Mouse (Mus musculus) neural tube, embryonic 12.5 days (tissue): ENCODE data around the gene Jag2. TPM values are rescaled to one million over a fixed set of nuclear protein-coding genes. Genes with fewer than 3 reads are reported as not detected.

Experiments
- ATAC-seq: fragments of 200-750 bp; cut with Nextera tagmentation; 2 replicates; pipeline ENCODE4 v1.8.0; 2017; ENCODE audit warnings: low read depth, mild to moderate bottlenecking, moderate TSS enrichment, moderate library complexity; ENCODE audit not compliant: low FRiP score
- H3K27ac ChIP-seq: fragments of 300-500 bp; sonication (generic); 2 replicates; pipeline ENCODE4 v1.5.1; 2016
- H3K27me3 ChIP-seq: fragments of 300-500 bp; sonication (generic); replicated peaks from 2 replicates; pipeline ENCODE4 v1.6.1; 2016; ENCODE audit warnings: mild to moderate bottlenecking
- H3K36me3 ChIP-seq: fragments of 300-500 bp; sonication (generic); 2 replicates; pipeline ENCODE4 v1.6.1; 2016; ENCODE audit warnings: mild to moderate bottlenecking
- H3K4me1 ChIP-seq: fragments of 300-500 bp; sonication (generic); 2 replicates; pipeline ENCODE4 v1.6.1; 2016
- H3K4me2 ChIP-seq: fragments of 300-500 bp; sonication (generic); replicated peaks from 2 replicates; pipeline ENCODE4 v1.6.1; 2016; ENCODE audit warnings: mild to moderate bottlenecking
- H3K4me3 ChIP-seq: fragments of 300-500 bp; sonication (generic); 2 replicates; pipeline ENCODE4 v1.5.1; 2016
- H3K9ac ChIP-seq: fragments of 300-500 bp; sonication (generic); 2 replicates; pipeline ENCODE4 v1.6.1; 2016; ENCODE audit warnings: mild to moderate bottlenecking
- H3K9me3 ChIP-seq: fragments of 300-500 bp; sonication (generic); 2 replicates; pipeline ENCODE4 v1.6.1; 2016; ENCODE audit warnings: mild to moderate bottlenecking
- WGBS: fragments of 180-500 bp; shearing (Covaris S2); methylation state at CpG from one replicate; pipeline ENCODE4 v1.1.7; 2016; 5-methylcytosine and 5-hydroxymethylcytosine counted together
- polyA plus RNA-seq: library from polyadenylated mRNA; unstranded; fragments of >200 nt; fragmentation: Nextera tagmentation; extraction: Ambion mirVana; gene quantifications from 2 replicates; pipeline ENCODE4 v1.2.1, GENCODE M21; 2016

The Jag2 gene
- polyA plus RNA-seq, 1 experiment from 2014 or later, result 9.7 TPM

- 61% methylated on average over 10 of the region's 10 CpGs for WGBS
- no peak overlapping the region for H3K27ac ChIP-seq
- no peak overlapping the region for H3K4me3 ChIP-seq
- H3K9me3 ChIP-seq, result no peaks in the 10 kb centered on the region
- H3K4me1 ChIP-seq, result peaks cover 34% of the 10 kb centered on the region
- ATAC-seq, result no peak
- H3K9ac ChIP-seq, result no peak overlapping the region
- H3K36me3 ChIP-seq, result no peaks in the 10 kb centered on the region
- H3K27me3 ChIP-seq, result no peaks in the 10 kb centered on the region
- no peak overlapping the region for H3K4me2 ChIP-seq
Observed at GRCm38 (mm10) chr12:112938873-112939565, 9.4 kb upstream of the Jag2 start.

GRCm38 (mm10) chr12:112938366-112938765 is 8.8 kb upstream of the Jag2 start:
- H3K4me2 ChIP-seq, result no peak overlapping the region
- 84% methylated on average over 10 of the region's 10 CpGs for WGBS
- H3K27me3 ChIP-seq, result no peaks in the 10 kb centered on the region
- H3K4me3 ChIP-seq, result no peak overlapping the region
- H3K9ac ChIP-seq, result no peak overlapping the region
- H3K36me3 ChIP-seq, result no peaks in the 10 kb centered on the region
- H3K9me3 ChIP-seq, result no peaks in the 10 kb centered on the region
- no peak overlapping the region for H3K27ac ChIP-seq
- no peak for ATAC-seq
- H3K4me1 ChIP-seq, result peaks cover 34% of the 10 kb centered on the region

GRCm38 (mm10) chr12:112937906-112938305 is 8.3 kb upstream of the Jag2 start:
- Histone ChIP-seq H3K36me3 (no peaks in the 10 kb centered on the region), H3K27ac (no peak overlapping the region), H3K9ac (0 out of 2 replicates have a peak overlapping the region, but pooled peaks have one; percentile 21), H3K4me1 (peaks cover 34% of the 10 kb centered on the region), H3K4me3 (no peak overlapping the region), H3K9me3 (no peaks in the 10 kb centered on the region), H3K27me3 (0 out of 2 replicates have a peak, but pooled peaks cover under 1% of the 10 kb centered on the region), H3K4me2 (no peak overlapping the region)
- WGBS, result 54% methylated on average over 9 of the region's 9 CpGs
- ATAC-seq, result no peak

GRCm38 (mm10) chr12:112932647-112933046 is 3.1 kb upstream of the Jag2 start:
- 65% methylated on average over 7 of the region's 7 CpGs for WGBS
- H3K4me3 ChIP-seq, result no peak overlapping the region
- peaks cover 47% of the 10 kb centered on the region for H3K27me3 ChIP-seq
- peaks cover 19% of the 10 kb centered on the region for H3K4me1 ChIP-seq
- H3K9ac ChIP-seq, result no peak overlapping the region
- no peaks in the 10 kb centered on the region for H3K36me3 ChIP-seq
- no peak overlapping the region for H3K4me2 ChIP-seq
- H3K9me3 ChIP-seq, result no peaks in the 10 kb centered on the region
- no peak for ATAC-seq
- no peak overlapping the region for H3K27ac ChIP-seq

- Histone ChIP-seq H3K36me3 (no peaks in the 10 kb centered on the region), H3K4me2 (peak overlapping the region; percentile 84), H3K9ac (peak overlapping the region; percentile 70), H3K4me3 (peak overlapping the region; percentile 59), H3K4me1 (peaks cover 22% of the 10 kb centered on the region), H3K9me3 (no peaks in the 10 kb centered on the region), H3K27me3 (peaks cover 58% of the 10 kb centered on the region), H3K27ac (peak overlapping the region; percentile 43)
- ATAC-seq, result peak; percentile 57
- WGBS, result 2% methylated on average over 107 of the region's 124 CpGs
Observed at GRCm38 (mm10) chr12:112928401-112929241, 955 bp downstream of the Jag2 start.

GRCm38 (mm10) chr12:112927265-112927664 is 2.3 kb downstream of the Jag2 start:
- H3K9me3 ChIP-seq, result no peaks in the 10 kb centered on the region
- H3K4me1 ChIP-seq, result peaks cover 36% of the 10 kb centered on the region
- peak overlapping the region; percentile 84 for H3K4me2 ChIP-seq
- peaks cover 52% of the 10 kb centered on the region for H3K27me3 ChIP-seq
- H3K4me3 ChIP-seq, result no peak overlapping the region
- ATAC-seq, result no peak
- 83% methylated on average over 12 of the region's 14 CpGs for WGBS
- no peak overlapping the region for H3K27ac ChIP-seq
- H3K36me3 ChIP-seq, result no peaks in the 10 kb centered on the region
- H3K9ac ChIP-seq, result no peak overlapping the region

- Histone ChIP-seq H3K9ac (no peak overlapping the region), H3K27me3 (peaks cover 40% of the 10 kb centered on the region)
Observed at GRCm38 (mm10) chr12:112925950-112926349, 3.6 kb downstream of the Jag2 start.

GRCm38 (mm10) chr12:112922541-112922940 is 7.0 kb downstream of the Jag2 start:
- Histone ChIP-seq H3K27ac (no peak overlapping the region), H3K9ac (no peak overlapping the region), H3K4me3 (no peak overlapping the region), H3K27me3 (peaks cover 10% of the 10 kb centered on the region), H3K9me3 (no peaks in the 10 kb centered on the region), H3K4me2 (no peak overlapping the region), H3K36me3 (peaks cover 7% of the 10 kb centered on the region; the same call in 1 of the 2 replicates), H3K4me1 (peaks cover 22% of the 10 kb centered on the region)
- ATAC-seq, result peak; percentile 72
- WGBS, result 10% methylated on average over 3 of the region's 3 CpGs

More at GRCm38 (mm10) chr12:112925950-112926349, 3.6 kb downstream of the Jag2 start:
- Histone ChIP-seq H3K4me2 (no peak overlapping the region), H3K36me3 (no peaks in the 10 kb centered on the region), H3K4me1 (peaks cover 41% of the 10 kb centered on the region), H3K27ac (no peak overlapping the region), H3K4me3 (no peak overlapping the region), H3K9me3 (no peaks in the 10 kb centered on the region)
- ATAC-seq, result no peak
- 86% methylated on average over 6 of the region's 6 CpGs for WGBS

GRCm38 (mm10) chr12:112921518-112921917 is 8.1 kb downstream of the Jag2 start:
- no peak for ATAC-seq
- no peak overlapping the region for H3K4me3 ChIP-seq
- H3K9ac ChIP-seq, result no peak overlapping the region
- no peaks in the 10 kb centered on the region for H3K9me3 ChIP-seq
- H3K36me3 ChIP-seq, result peaks cover 8% of the 10 kb centered on the region; the same call in 1 of the 2 replicates
- WGBS, result 89% methylated on average over 12 of the region's 12 CpGs
- peaks cover 19% of the 10 kb centered on the region for H3K4me1 ChIP-seq
- H3K27me3 ChIP-seq, result peaks cover 2% of the 10 kb centered on the region; the same call in 1 of the 2 replicates
- no peak overlapping the region for H3K27ac ChIP-seq
- H3K4me2 ChIP-seq, result no peak overlapping the region

- H3K27me3 ChIP-seq, result no peaks in the 10 kb centered on the region
- H3K36me3 ChIP-seq, result peaks cover 25% of the 10 kb centered on the region
- no peak overlapping the region for H3K4me2 ChIP-seq
- H3K9me3 ChIP-seq, result no peaks in the 10 kb centered on the region
- no peak overlapping the region for H3K27ac ChIP-seq
- 55% methylated on average over 8 of the region's 8 CpGs for WGBS
- H3K4me3 ChIP-seq, result no peak overlapping the region
- peaks cover 18% of the 10 kb centered on the region for H3K4me1 ChIP-seq
- no peak for ATAC-seq
- H3K9ac ChIP-seq, result no peak overlapping the region
Observed at GRCm38 (mm10) chr12:112917906-112918305, 11.7 kb downstream of the Jag2 start.

- H3K27ac ChIP-seq, result no peak overlapping the region
- ATAC-seq, result no peak
- no peaks in the 10 kb centered on the region for H3K9me3 ChIP-seq
- 78% methylated on average over 11 of the region's 11 CpGs for WGBS
- H3K4me3 ChIP-seq, result no peak overlapping the region
- H3K27me3 ChIP-seq, result no peaks in the 10 kb centered on the region
- H3K9ac ChIP-seq, result no peak overlapping the region
- H3K4me2 ChIP-seq, result no peak overlapping the region
- H3K4me1 ChIP-seq, result peaks cover 14% of the 10 kb centered on the region; the same call in 1 of the 2 replicates
- peaks cover 29% of the 10 kb centered on the region for H3K36me3 ChIP-seq
Observed at GRCm38 (mm10) chr12:112917486-112917885, 12.1 kb downstream of the Jag2 start.

- H3K36me3 ChIP-seq, result peaks cover 36% of the 10 kb centered on the region
- no peak overlapping the region for H3K4me2 ChIP-seq
- H3K9ac ChIP-seq, result no peak overlapping the region
- no peak for ATAC-seq
- WGBS, result 89% methylated on average over 16 of the region's 16 CpGs
- H3K9me3 ChIP-seq, result no peaks in the 10 kb centered on the region
- H3K27ac ChIP-seq, result no peak overlapping the region
- peaks cover 8% of the 10 kb centered on the region; the same call in 1 of the 2 replicates for H3K4me1 ChIP-seq
- H3K27me3 ChIP-seq, result no peaks in the 10 kb centered on the region
- no peak overlapping the region for H3K4me3 ChIP-seq
Observed at GRCm38 (mm10) chr12:112916698-112917400, 12.7 kb downstream of the Jag2 start.
